Mouse (Mus musculus) adipocyte (in vitro differentiated cells): ENCODE results near the gene Tmcc3.

Experiments
- DNase-seq: peaks from one replicate; pipeline ENCODE4 v3.0.0-alpha.2; 2016; ENCODE audit warnings: low spot score

The Tmcc3 gene

DNA sequence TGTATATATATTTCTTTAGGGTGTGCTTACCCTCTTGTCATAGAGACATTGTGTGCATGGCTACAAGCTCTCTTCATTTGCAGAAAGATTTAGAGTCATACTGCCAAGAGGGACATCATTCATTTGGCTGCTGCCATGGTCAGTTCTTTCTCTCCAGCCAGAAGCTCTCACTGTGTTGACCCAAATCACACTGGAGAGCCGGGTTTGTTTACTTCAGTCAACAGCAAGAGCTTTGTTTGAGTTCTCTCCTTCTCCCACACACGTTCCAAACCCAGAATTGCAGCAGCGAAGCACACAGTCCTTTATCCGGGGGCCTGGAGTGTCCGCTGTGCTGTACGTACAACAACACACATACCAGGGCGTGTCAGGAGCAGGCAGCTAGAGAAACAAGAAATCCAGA lies 154.6 kb downstream of the Tmcc3 start:
- peak; percentile 69 for DNase-seq

DNA sequence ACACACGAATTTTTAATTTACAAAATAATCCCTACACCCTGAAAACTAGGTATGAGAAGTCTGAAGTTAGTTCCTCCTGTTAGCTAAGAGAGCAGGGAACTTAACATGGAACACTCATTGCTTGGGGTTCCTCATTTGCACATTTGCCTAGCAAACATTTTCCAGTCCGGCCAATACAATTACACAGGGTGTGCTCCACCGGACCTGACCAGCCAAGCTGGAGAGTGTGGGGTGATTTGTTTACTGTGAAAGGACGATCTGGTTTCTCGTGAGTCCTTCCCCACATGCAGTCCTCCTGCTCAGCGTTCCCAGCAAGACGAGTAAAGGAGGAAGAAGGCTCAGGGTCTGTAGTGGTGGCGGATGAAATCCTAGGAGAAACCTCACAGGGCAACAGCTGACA lies 159.7 kb downstream of the Tmcc3 start:
- no peak for DNase-seq

- DNase-seq = no peak
These were observed 161.8 kb downstream of the Tmcc3 start for GRCm38 (mm10) chr10:94473501-94473900.

- DNase-seq = no peak
These were observed 162.4 kb downstream of the Tmcc3 start for GRCm38 (mm10) chr10:94474185-94474584.

DNA sequence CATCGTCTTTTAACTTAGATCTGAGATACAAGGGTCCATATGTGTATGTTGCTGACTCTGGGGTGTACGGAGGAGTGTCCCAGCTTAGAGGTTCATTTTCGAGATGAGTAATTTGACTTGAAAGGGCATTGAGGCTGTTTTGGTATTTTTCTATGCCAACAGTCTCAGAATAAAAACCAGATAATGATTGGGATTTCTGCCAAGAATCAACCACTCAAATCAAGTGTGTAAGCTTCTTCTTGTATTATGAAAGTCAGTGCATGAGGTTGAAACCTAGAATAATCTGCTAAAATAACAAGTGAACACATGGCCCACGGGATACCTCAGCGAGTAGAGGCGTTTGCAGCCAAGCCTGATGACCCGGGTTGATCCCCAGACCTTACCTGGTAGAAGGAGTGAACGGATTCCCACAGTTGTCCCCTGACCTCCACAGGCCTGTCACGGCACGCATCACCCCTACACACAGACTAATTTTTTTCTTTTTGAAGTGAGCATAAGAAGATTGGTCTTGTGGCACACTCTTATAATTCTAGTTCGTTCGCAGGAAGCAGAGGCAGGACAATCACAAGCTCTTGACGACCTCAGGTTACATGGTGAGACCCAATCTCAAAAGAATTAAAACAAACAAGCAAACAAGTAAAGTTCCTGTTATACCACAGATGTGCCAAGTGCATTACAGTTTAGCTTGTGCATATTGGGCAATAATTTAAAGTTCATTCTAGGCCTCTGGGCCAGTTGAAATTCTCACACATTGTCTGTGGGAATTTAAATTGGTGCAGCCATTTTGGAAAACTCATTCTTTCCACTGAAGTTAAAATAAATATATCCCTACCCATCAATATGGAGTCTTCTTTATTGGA lies 165.8 kb downstream of the Tmcc3 start:
- peak; percentile 73 for DNase-seq

DNA sequence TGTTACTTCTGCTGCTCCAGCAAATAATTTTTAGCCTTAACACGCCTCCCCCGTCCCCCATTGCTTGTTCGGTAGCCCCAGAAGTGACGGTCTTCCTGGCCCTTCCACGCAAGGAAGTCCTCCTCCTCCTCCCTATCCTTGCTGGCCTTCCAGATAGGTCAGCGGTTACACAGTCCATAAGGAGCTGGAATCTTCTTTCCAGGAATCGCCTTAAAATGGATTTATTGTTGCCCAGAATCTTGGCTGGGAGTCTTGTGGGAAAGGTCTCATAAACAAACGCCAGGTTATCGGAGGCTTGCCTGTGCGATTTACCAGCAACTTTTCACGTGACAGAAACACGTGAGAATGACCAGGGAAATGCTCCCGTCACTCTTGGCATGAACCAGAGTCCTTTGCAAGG lies 167.9 kb downstream of the Tmcc3 start:
- peak; percentile 73 for DNase-seq

DNA sequence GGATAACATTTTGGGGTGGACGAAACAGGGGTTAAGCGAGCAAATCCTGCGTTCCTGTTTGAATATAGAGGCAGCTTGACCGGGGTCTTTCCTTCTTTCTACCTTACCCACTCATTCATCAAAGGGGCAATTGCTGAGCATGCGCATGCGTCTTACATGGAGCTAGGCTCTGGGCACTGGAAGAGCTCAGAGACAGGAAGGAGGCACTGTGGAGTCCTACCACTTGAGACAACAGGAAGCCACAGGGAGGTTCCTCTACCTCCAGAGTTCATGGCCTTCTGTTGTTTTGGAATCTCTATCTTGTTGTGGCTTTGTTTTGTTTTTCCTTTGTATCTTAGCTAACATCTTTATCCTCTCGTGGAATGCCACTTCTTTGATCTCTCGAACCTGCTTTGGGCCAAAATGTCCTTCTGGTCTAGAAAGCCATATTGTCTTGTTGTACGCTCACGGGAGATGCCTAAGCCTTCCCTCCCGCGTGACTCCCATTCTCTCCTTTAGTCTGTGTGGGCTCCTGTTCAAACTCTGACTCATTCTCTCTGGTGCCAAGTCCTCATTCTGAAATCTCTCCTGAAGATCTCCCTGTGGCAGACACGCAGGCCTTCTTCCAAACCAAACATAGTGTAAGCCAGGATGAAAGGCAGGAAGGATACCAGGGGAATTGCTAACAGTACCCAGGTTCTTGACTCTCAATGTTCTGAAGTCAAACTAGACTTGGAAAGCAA lies 168.8 kb downstream of the Tmcc3 start:
- peak; percentile 98 for DNase-seq

GRCm38 (mm10) chr10:94481613-94482012 lies 169.9 kb downstream of the Tmcc3 start:
- DNase-seq = no peak

DNA sequence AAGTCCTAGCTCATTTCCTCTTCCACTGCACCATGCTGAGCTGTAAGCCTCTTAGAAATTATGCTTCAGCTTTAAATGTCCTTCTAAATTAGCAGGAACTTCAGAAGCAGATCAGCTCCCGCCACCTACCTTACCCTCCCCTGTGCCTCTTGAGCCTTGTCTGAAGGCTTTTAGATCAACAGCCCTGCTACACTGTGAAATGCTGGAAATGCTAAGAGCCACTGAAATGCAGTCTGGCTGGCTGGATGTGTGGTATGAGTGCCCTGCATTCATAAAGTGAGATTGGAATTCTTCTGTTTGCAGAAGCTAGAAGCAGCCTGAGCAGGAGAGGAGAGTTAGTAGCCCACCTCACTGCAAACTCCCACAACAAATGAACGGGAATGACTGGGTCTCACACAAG lies 174.4 kb downstream of the Tmcc3 start:
- no peak for DNase-seq

- no peak for DNase-seq
These were observed 177.8 kb downstream of the Tmcc3 start for GRCm38 (mm10) chr10:94489509-94489908.

DNA sequence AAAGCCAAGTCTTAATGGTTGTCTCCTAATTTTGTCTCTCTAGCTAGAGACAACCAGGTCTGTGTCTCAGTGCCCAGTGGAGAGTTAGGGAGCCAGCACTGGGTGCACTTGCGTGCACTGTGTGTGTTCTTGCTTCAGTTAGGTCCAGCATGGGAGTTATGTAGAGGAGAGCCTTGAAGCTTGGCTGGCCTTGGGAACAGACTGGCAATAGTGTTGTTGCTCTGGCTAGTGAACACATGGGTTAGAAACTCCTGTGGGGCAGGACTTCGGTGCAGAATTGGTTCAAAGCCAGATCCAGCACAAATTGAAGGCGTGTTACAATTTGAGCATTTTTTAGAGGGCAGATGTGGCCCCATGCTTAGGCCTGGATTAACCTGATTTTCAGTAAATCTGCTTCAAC lies 179.3 kb downstream of the Tmcc3 start:
- peak; percentile 73 for DNase-seq

DNA sequence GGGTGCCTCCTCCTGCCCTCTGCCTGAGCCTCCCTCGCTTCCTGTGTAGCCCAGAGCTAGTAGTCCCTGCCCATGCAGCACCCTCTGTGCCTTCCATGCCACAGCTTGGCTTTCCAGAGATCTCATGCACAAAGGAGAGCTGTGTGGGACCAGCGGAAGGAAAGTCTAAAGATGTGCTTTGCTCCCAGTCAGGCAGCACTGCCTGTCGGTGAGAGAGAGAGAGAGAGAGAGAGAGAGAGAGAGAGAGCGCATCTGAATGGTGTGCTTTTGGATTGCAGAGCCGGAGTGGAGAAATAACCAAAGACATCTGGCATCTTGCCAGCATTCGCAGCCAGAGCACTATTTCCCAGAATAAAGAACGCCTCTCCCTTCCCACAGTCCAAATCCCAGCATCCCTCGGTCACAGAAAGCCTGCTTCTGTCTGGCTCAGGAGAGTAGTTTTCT lies 182.7 kb downstream of the Tmcc3 start:
- peak; percentile 78 for DNase-seq

GRCm38 (mm10) chr10:94495496-94496235 lies 183.9 kb downstream of the Tmcc3 start:
- no peak for DNase-seq

- DNase-seq = peak; percentile 25
These were observed 185.2 kb downstream of the Tmcc3 start for GRCm38 (mm10) chr10:94496826-94497440.

- peak; percentile 53 for DNase-seq
These were observed 188.6 kb downstream of the Tmcc3 start for GRCm38 (mm10) chr10:94500210-94500876.

GRCm38 (mm10) chr10:94500877-94501273 lies 189.1 kb downstream of the Tmcc3 start:
- no peak for DNase-seq

DNA sequence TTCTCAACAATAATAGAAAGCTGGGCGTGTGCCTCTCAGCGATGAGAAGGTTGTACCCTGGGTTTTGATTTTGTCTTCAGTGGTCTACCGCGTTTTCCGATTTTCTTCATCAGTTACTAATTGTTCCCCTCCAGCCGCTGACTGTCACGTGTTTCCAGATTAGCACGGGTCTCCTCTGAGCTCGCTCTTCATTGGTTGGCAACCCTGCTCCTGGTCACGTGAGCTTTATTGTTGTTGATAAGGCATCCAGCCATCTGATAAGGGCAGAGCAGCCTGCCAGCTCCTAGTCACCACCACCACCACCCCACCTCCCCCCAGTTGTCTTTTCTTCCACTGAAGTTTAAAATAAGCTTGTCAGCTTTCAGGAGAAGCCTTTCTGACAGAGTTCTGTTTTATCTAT lies 190.0 kb downstream of the Tmcc3 start:
- no peak for DNase-seq

- peak; percentile 82 for DNase-seq
These were observed 193.6 kb downstream of the Tmcc3 start for GRCm38 (mm10) chr10:94505248-94505772.

DNA sequence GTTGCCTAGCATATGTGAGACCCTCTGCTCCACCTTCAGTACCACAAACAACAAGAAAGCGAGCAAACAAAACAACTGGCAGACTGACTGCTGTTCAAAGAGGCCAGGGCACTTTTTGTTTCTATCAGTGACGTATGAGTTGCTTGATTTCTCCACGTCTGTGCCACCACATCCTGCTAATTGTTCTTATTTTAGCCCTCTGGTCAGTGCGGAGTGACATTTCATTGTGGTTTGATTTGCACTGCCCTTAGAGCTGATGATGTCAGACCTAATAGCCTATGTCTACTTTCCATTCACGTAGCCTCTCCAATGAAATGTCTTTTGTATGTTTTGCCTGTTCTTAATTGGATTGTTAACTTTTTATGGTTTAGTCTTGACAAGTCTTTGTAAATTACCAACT lies 197.1 kb downstream of the Tmcc3 start:
- DNase-seq = no peak

DNA sequence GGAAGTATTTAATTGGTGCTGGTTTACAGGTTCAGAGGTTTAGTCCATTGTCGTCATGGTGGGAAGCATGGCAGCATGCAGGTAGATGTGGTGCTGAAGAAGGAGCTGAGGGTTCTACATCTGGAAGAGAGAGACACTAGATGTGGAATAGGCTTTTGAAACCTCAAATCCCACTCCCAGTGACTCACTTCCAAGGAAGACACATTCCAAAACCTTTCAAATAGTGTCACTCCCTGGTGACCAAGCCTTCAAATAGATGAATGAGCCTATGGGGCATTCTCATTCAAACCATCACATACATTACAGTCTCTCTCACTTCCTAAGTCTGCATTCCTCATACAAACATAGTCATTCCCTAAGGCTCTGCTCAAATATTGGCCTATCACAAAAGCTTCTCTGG lies 201.0 kb downstream of the Tmcc3 start:
- DNase-seq = no peak

GRCm38 (mm10) chr10:94514091-94514505 lies 202.3 kb downstream of the Tmcc3 start:
- no peak for DNase-seq
